Mouse (Mus musculus) bone marrow macrophage, adult 2 months (primary cell): Measurements from ENCODE around the gene Zbtb16.

Source experiments
- CTCF ChIP-seq: IDR thresholded peaks from 2 replicates; pipeline ENCODE4 v1.5.1; 2012; ENCODE audit warnings: low read depth, mild to moderate bottlenecking, low read length, moderate library complexity
- POLR2A ChIP-seq: IDR thresholded peaks from 2 replicates; pipeline ENCODE4 v1.6.1; 2012; ENCODE audit warnings: mild to moderate bottlenecking, low read depth, low read length, borderline replicate concordance

DNA sequence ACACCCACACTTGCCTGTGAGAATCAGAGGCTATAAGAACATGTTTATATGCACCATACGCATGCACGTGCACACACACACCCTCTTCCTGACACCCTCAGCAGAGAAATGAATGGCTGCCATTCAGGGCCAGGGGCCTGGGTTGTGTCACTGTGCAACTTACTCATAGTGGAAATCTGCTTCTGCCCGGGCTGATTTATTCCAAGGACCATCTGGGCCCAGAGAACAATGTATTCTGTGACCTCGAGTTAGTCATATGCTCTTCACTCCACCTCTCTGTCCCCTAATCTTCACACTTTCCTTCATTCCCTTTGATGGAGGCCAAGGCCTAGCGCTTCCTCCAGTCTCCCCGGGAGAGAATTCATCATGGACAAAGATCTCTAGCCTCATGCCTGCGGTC lies 150.3 kb downstream of the Zbtb16 start:
- no peak for TF ChIP-seq CTCF
- TF ChIP-seq POLR2A = no peak
